Mouse (Mus musculus): ENCODE results near the gene Slc41a2.

Gene Slc41a2

DNA sequence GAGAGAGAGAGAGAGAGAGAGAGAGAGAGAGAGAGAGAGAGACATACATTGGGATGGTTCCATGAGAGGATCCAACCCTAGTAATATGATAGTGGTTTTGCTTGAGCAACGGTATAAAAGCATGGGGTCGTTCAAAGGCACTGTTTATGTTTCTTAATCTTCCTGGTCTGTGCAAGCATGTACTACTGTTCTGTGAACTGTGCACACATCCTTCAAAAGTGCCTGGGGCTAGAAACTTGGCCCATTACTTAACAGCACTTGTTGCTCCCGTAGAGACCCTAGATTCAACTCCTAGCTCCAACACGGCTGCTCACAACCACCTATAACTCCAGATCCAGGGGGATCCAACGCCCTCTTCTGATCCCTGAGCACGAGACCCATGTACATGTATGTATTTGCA, 17.3 kb downstream of the Slc41a2 start:
- DNase-seq (ENCODE audit: extremely low spot score, low spot score) = no peak

DNA sequence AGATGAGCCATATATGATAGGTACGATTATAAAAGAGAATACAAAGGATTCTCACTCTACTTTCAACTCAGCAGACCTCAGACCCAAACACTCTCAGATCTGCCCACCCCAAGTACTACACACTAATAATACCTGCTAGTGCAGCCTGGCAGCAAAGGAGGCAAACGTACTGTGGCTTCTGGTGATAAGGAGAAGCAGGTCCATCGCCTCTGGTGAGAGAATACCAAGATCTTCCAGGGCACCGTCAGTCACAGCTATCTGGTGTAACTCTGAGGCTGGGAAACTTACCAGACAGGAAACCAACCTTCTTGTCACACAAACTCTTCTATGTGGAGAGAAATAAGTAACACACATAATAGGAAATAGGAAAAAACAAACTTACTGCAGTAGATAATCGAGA, 24.6 kb downstream of the Slc41a2 start:
- no peak for DNase-seq (ENCODE audit: extremely low spot score, low spot score)

DNA sequence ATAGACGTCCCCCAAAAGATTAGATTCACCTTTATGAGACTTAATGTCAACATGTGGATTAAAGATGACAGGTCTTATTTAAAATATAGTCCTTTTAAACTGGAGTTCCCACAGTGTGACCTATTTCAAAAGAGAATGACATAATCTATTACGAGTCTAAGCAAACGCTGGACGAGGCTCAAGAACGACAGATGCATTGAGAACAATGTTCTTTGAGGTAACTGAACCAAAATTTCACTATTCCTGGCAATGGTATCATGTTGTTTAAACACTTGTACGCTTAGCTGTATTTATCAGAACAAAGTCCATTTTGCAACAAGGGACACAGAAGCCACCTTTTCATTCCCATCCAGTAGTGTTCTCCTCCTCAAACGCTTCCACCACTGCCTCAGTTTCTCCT, 27.3 kb downstream of the Slc41a2 start:
- DNase-seq (ENCODE audit: extremely low spot score, low spot score) = no peak

DNA sequence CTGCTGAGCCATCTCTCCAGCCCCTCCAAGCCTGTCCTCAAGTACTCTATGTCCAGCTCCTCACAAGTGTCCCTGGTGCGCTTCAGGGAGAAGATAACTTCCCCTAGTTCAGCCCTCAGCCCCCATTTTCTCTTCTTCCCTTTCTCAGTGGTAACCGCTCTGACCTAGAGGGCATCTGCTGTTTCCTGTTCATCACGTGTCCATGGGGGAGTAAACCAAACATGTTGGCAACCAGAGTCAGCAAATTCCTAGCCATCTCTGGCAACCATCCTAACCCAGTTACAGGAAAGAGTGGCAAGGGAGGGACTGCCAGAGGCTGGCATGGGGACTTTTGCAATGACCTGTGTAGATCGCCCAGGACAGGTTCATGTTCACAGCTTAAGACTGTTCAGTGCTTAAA, 36.0 kb downstream of the Slc41a2 start:
- DNase-seq (ENCODE audit: extremely low spot score, low spot score) = no peak

DNA sequence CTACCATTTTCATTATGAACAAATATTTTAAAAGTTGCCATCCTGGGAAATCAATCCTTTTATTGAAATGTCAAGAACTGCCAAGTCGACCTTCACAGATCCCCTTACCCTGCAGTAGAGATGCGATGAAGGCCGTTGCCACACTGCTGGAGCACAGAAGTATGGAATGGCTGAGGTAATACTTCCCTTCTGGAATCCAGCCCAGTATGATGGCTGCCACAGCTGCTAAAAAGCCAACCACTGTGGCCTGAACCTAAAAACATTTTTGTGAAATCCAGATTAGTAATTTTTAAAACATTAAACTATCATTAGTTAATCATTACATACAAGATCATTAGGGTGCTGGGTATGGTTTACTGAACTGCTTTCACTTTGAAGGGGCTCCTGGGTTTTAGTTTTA, 36.6 kb downstream of the Slc41a2 start:
- no peak for DNase-seq (ENCODE audit: extremely low spot score, low spot score)

DNA sequence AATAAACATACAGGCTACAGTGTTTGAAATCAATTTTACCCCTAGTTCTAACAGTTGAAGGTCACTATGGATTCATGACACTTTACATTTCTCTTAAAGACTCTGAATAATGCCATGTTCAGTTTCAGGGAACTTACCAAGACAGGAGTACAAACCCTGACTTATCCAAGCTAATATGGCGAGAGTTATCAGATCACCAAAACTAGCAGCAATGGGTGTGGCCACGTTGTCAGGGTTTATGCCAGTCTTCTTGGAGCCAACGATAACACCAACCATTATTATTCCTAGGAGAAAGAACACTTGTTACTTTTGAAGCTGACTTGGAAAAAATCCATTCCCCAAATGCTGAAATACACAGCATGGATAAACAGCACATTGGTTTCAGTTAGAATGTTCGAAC, 40.7 kb downstream of the Slc41a2 start:
- no peak for DNase-seq (ENCODE audit: extremely low spot score, low spot score)

DNA sequence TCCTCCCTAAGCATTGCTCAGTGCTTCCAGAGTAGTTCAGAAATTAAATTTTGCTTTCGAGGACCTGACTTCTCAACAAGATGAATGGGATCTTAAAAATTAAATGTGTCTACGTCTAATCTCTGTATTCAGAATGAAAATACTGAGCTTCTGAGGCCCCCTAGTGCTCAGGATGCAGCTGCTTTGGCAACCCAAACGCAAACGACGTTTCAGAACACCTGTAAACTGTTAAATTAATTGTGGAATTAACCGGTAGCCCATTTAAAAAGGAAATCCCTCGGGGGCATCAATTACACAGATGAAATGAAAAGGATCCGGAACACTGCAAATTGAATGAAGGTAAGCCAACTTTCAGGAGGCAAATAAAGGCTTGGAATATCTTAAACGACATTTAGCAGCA, 42.9 kb downstream of the Slc41a2 start:
- DNase-seq (ENCODE audit: extremely low spot score, low spot score) = no peak

DNA sequence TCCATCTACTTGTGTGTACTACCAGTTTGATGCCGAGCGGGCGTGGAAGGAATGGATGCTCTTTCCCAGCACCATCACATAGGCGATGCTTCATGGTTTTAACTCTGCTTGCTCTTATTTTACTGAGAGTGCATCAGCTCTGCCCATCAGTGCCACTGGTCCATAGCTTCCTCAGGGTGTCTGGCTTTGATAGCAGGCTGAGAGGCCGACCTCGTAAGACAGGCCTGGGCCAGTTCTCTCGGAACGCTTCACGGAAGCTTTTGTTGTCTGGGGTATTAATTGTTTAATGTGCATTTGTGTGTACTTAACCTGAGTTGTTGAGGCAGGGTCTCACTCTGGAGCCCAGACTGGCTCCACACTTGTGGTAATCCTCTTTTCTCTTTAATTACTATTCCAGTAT, 44.3 kb downstream of the Slc41a2 start:
- DNase-seq (ENCODE audit: extremely low spot score, low spot score) = no peak

DNA sequence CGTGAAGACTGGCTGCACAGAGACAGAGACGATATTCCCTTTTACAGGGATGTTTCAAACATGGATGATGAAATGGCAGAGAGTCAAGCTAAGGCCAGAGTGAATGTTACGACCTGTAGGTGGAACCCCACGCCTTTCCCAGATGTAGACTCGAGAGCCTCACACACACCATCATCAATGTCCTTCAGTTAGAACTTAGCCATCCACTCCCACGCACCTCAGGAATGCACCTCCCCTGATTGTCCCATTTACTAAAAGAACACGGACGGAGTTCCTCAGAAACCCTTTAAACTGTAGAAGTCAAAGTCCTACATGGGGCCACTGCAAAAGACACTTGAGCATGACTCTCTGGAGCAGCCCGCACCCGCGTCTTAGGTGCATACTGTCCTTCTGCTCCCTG, 46.0 kb downstream of the Slc41a2 start:
- no peak for DNase-seq (ENCODE audit: extremely low spot score, low spot score)

DNA sequence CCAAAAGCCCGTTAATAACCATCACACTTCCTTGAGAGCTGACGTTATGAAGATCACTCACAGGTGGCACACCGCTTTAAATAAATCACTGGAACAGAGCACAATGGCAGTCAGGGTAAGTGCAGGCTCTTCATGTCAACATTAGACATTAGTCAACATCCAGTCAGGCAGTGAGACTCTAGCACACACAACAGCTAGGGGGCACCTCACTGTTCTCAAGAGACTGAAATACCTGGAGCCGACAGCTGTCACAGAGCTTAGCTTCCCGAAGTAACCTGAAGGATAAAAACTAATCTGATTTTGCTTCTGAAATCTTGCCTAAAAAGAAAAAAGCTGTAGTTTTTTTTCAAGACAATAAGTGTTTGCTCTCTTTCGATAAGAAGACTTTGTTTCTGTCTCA, 49.9 kb downstream of the Slc41a2 start:
- no peak for DNase-seq (ENCODE audit: extremely low spot score, low spot score)

DNA sequence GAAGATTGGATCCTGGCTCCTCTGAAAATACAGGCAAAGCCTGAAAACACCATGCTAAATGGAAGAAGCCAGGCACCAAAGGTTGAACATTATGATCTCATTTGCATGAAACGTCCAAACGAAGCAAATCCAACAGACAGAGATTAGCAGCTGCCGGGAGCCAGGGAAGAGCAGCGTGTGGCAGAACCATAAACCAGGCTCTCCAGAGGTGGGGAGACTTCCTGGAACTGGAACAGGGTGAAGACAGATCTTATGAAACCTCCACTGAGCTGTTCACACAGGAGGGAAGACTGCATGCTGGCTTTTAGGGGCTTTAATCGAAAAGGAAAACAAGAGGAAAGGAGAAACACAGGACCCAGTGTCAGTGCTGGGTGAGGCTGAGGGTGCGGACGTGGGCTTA, 51.3 kb downstream of the Slc41a2 start:
- no peak for DNase-seq (ENCODE audit: extremely low spot score, low spot score)

DNA sequence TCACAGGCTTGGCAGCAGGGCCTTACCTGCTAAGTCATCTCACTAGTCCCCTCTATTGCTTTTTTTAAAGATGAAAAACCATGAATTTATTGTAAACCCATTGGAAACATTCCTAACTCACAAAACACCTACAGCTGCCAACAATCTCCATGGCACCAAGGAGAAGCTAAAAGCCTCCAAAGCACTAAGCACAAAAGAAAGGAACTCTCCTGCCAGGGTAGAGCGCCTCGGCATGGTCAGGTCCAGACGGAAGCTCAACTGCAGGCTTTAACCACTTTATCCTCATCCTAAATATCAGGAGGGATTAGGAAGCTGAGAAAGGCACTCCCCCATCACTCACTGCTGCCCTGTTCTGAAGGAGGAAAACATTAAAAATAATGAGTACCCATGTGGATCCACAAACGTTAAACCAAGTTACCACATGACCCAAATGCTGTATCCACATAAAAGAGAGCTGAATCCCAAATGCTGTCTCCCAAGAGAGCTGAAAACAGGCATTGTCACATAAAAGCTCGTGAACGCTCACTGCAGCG, 51.9 kb downstream of the Slc41a2 start:
- no peak for DNase-seq (ENCODE audit: extremely low spot score, low spot score)

DNA sequence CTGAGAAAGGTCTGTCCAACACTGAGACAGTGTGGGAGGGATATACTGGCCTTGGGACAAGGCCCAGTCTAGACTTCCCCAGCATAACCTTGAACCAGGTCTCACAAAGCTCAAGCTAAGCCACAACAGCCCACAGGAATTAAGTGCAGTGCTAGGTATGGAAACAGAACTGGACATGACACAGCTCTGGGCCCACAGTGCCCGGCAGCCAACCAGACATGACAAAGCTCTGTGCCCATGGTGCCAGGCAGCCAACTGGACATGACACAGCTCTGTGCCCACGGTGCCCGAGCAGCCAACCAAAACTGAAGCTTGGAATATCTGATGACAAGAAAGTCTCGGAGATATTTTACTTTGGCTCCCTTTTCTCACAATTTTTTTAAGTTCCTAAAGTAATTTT, 52.8 kb downstream of the Slc41a2 start:
- DNase-seq (ENCODE audit: extremely low spot score, low spot score) = no peak

DNA sequence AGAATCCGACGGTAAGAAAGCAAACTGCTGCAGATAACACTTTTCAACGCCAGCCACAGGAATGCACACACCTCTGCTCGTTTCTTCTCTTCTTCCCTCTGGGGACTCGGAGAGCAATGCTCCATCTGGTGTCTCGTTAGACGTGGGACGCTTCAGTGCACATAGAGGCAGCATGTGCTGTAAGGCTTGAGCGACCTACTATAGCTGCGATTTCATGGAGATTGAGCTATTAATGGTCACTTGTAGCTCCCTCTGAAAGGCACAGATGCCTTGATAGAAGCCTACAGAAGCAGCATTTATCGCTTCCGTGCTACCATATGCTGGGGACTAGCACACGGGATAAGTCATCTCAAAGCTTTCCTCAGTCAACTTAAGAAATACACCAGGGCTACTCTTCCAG, 71.0 kb downstream of the Slc41a2 start:
- no peak for DNase-seq (ENCODE audit: extremely low spot score, low spot score)

DNA sequence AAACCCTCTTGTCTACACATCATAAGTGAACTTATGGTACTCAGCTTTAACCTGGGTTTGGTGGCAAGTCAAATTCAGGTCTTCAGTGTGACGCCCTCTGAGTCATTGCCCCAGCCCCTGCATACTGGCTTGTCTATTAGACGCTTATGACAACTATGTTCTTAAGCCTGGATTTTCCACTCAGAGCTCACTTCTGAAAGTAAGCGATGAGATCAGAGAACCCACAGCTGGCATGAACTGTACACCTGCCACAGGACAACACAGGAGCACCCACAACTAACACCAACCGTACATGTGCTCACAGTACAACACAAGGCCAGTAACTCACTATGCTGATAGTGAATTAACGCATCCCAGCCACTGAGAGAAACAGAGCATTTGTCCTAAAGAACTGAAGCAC, 71.4 kb downstream of the Slc41a2 start:
- DNase-seq (ENCODE audit: extremely low spot score, low spot score) = no peak

DNA sequence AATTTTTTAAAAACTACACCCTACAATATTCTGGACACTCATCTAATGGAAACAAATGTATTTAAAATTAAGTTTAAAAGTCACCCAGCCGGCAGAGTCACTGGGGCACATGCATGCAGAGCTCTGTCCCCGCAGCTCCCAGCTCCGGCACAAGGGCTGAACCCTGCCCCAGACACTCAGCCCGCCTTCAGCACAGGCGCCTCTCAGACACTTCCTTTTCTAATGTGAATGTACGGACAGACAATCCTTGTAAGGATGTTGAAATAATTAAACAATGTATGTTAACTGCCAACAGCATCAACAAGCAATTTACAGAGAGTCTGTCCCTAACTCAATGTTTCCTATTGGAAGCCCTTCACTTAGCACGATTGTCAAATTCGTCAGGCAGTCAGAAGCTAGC, 73.0 kb downstream of the Slc41a2 start:
- DNase-seq (ENCODE audit: extremely low spot score, low spot score) = no peak

DNA sequence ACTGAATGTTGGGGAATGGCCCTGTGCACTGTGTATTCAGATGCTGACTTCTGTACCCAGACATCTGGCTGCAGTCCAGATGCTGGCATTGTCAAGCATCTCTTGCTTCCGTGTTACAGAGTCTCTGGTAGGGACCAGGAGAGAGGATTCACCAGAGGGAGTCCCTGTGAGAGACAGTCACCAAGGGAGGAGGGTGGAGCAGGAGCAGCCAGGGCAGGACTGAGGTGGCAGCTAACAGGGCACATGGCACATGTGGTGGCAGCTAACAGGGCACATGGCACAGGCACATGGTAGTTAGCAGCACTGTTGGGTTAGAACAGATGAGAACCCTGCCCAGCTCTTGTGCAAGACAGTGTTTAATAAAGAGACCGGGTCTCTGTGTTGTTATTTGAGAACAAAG, 73.6 kb downstream of the Slc41a2 start:
- no peak for DNase-seq (ENCODE audit: extremely low spot score, low spot score)

DNA sequence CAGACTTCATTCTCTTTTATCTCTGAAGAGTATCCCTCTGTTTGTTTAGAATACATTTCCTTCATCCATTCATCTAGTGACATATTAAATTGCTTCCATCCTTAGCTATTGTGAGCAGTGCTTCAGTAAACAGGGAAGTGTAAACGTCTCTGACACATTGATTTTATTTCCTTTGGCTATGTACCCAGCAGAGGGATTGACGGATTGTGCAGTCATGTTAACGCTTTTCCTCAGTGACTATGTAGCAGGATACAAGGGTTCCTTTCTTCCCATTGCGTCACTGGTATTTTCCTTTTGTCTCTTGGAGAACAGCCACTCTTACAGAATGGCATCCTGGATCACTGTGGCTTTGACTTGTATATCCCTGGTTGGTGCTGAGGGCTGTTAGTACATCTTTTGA, 76.4 kb downstream of the Slc41a2 start:
- no peak for DNase-seq (ENCODE audit: extremely low spot score, low spot score)

DNA sequence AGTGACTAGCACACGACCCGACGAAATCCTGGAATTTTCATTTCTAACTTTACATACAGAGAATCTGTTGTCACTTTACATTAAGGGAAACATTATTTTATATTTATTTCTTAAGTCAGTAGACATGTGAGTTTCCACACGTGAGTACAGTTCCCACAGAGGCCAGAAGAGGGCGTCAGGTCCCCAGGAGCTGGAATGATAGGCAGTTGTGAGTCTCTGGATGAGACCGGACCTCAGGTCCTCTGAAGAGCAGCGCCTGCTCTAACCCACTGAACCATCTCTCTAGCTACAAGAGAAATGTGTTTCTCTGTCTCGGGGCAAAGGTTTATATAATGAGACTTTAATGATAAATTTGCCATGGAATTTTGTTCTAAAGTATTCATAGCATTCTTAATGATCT, 86.3 kb downstream of the Slc41a2 start:
- DNase-seq (ENCODE audit: extremely low spot score, low spot score) = no peak

DNA sequence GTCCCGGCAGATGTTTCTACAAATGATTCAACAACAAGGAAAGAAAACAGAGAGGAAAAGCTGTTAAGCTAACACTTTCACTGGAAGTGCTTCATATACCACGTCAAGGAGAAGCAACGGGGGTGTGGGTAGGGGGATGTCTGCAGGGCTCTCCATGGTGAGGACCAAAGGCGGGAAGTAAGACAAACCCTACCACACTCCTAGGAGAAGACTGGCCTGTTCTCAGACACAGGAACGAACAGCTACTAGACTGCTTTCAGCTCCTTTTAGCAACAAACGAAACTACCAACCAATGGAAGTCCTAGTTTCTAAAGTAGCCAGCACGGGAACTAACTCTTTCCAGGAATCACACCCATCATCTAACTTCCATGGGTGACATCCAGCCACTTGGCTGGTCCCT, 89.6 kb downstream of the Slc41a2 start:
- DNase-seq (ENCODE audit: extremely low spot score, low spot score) = no peak

DNA sequence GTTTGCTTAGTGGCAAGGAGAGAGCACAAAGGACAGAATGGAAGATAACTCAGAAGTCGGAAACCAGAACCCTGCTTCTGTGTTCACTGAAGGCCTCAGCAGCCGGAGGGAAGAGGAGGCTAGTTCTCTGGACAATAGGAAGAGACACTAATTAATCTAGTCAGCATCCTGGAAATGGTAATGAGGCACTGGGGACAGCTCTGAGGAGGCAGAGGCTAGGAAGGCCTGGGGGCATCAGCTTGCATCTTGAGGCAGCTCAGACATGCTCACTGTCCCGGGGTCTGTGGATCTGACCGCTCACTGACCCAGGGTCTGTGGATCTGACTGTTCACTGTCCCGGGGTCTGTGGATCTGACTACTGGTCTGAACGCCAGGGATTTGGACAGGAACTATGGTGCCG, 92.0 kb downstream of the Slc41a2 start:
- no peak for DNase-seq (ENCODE audit: extremely low spot score, low spot score)

DNA sequence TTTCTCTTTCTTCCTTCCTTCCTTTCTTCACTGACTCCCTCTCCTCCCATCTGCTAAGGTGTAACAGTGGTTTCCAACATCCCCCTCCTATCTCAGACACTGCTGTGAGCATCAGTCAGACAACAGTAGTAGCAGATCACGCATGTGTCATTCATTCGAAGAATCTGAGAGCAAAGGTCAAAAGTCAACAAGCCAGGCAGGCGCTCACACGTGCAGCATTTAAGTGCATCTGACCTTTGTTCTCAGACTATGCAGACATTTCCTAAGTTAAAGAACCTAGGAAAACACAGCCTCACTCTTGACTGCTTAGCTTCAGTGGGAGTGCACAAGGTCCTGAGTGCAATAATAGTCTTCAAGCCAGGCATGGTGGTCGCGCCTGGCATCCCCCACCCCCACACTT, 93.6 kb downstream of the Slc41a2 start:
- DNase-seq (ENCODE audit: extremely low spot score, low spot score) = no peak

DNA sequence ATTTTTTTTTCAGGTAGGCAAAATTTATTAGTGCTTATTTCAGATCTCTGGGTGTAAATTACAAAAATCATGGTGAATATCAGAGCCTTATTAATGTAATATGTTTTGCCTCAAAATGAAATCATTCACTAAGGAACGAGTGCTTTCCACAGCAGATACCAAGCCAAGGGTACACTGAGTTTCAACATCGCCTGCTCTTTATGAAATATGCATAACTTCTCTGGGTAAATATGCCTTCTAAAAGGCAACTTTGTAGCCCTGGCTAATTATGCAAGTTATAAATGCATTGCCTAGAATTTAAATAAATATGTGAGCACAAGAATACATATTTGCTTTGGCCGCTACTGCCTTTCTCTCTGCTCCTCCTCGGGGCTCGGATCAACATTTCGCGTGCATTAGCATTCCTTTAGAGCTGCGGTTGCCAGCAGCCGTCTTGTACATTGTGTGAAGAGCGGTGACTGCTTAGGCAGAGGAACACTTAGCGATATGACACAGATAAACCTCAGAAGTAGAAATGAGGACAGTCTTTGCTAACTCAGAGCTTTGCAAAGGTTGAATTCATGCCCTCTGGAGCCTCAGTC, 95.5 kb downstream of the Slc41a2 start:
- no peak for DNase-seq (ENCODE audit: extremely low spot score, low spot score)

DNA sequence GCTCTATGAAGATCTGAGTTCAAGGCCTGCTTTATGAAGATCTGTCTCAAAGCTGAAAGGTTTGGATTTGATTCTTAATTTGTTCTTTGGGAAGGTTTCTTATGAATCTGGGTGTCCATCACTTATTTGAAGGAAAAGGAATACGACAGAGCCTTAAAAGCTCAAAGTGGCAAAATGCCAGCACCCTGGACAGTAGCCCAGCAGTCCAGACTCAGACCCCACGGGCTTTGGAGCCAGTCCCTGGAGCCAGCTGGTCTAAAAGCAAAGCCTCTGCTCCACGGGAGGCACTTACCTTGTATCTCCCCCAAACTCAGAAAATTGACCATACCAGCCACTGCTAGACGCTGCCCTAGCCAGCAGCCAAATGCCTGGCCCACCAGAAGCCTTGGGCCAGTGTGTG, 103.3 kb downstream of the Slc41a2 start:
- DNase-seq (ENCODE audit: extremely low spot score, low spot score) = no peak

All from neural tube, embryonic 10.5 days (tissue).